Mouse (Mus musculus) lung, postnatal 25 days (tissue): ENCODE measurements around the gene Nsd2.
A peak's percentile ranks its signal among the peaks of the same experiment; 100 is the strongest.

ENCODE experiments used
- DNase-seq: peaks from one replicate; pipeline ENCODE4 v3.0.0; 2022; ENCODE audit warnings: low spot score

Gene Nsd2

DNA sequence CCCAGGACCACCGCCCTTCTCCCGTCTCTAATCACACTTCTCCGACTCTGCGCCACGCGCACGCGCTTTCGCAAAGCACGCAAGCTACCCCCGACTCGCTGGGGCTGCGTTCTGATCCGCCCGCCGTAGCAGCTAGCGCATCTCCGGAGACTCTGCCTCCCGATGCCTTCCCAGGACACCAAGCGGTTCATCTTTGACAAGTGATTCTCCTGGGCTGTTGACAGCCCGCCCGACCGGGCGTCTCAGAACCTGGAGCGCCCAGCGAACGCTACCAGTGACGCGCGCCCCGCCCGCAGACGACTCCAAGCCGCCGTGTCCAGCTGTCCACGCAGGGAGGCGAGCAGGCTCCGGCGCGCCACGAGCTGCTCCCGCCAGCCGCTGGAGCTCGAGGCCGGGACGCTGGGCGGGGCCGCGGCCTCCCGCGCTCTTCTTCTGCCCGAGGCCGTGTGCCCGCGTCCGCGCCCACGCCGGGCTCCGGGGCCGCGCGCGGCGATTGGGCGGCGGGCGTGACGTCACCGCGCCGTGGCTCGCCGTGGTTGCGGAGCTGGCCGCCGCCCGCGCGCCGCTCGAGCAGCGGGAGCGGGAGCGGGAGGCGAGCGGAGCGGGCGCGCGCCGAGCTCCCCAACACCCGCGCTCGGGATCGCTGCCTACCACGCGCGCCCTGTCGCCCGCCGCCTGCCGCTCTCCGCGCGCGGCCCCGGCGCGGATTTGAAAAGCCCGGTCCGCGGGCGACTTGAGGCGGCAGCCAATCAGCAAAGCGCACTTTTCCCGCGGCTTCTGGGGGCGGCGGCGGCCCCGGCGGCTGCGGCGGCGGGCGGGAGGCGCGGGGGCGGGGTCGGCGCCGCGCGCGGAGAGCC, at the start of gene Nsd2:
TSS of gene Nsd2 (plus strand) at position 850 of the 857 bp plus-strand sequence.
- DNase-seq = peak; percentile 85

GRCm38 (mm10) chr5:33777195-33777594, 43.3 kb upstream of the Nsd2 start:
- DNase-seq = no peak

DNA sequence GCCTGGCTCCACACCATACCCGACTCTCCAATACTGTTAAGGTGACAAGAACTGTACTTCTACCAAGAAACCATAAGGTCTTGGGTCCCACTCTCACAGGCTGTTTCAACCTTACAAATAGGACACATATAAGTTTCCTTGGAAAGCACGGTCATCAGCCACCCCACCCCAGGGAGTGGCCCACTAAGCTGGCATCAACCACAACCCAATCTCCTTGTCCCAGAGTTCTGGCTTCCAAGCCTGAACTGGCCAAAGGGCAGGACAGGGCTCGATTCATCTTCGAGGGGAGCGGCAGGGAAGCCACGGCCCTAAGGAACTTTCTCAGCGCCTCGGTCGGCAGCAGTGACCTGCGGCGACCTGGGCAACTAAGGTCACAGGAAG, 38.6 kb upstream of the Nsd2 start:
- no peak for DNase-seq

DNA sequence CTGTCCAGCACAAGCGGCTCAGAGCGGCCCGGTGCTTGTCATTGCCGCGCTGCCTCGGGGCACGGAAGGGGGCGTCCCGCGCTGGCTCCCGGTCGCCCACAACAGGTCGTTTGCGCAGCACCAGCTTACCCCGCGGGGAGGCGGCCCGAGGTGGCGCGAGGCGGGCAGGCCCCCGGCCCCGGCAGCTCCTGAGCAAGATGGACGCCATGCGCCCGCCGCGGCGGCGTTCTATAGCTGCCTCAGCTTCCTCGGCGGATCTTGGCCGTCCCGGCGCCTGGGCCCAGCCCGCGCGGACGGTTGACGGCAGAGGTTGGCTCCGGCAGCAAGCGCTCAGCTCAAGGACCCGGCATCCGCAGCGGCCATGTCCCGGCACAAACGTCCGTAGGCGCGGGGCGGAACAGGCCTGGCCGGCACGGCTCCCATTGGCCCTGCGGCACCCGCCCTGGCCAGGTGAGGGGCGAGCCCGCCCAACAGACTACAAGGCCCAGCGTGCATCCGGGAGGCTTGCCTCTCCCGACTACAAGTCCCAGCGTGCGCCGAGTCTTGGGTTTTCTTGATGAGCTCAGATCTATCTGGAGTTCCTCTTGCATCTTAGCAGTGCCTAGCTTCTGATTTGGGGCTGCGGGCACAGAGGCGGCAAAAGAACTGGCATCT, 38.1 kb upstream of the Nsd2 start, which contains the start of gene Letm1:
TSS of gene Letm1 (minus strand) at position 473 of the 654 bp plus-strand sequence.
- DNase-seq = peak; percentile 96

GRCm38 (mm10) chr5:33782999-33783390, 37.5 kb upstream of the Nsd2 start:
- no peak for DNase-seq

DNA sequence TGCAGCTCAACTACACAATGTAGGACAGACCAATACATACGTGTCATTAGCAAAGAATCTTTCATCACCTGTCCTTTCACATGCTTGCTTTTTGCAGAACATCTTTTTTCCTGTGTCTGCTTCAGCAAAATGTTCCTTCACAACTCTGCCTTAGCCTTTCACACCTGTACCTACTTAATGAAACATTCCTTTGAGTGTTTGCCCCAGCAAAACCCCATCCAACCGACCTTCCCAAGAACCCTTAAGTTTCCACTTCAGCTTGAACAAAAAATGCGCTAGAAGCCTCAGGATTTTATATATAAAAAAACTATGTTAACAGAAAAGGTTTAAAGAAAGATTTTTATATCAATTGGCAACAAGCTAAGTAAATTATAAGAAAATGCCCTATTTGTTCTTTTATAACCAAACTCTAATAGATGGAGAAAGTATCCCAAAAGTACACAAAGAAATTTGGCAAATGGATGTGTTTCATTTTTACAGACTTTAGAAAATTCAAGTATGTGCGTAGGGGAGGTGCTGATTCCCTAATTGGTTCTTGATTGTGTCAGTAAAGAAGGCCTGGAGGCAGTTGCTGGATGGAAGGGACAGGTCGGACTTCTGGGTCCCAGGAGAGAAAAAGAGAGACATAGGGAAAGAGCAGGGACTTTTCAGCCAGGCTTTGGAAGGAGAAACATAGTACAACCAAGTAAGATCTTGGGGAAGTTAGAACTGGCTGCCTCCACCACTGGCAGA, 28.4 kb upstream of the Nsd2 start:
- DNase-seq = no peak

GRCm38 (mm10) chr5:33803337-33803736, 17.2 kb upstream of the Nsd2 start:
- DNase-seq = no peak

- no peak for DNase-seq
Observed at GRCm38 (mm10) chr5:33811519-33811918, 9.0 kb upstream of the Nsd2 start.

DNA sequence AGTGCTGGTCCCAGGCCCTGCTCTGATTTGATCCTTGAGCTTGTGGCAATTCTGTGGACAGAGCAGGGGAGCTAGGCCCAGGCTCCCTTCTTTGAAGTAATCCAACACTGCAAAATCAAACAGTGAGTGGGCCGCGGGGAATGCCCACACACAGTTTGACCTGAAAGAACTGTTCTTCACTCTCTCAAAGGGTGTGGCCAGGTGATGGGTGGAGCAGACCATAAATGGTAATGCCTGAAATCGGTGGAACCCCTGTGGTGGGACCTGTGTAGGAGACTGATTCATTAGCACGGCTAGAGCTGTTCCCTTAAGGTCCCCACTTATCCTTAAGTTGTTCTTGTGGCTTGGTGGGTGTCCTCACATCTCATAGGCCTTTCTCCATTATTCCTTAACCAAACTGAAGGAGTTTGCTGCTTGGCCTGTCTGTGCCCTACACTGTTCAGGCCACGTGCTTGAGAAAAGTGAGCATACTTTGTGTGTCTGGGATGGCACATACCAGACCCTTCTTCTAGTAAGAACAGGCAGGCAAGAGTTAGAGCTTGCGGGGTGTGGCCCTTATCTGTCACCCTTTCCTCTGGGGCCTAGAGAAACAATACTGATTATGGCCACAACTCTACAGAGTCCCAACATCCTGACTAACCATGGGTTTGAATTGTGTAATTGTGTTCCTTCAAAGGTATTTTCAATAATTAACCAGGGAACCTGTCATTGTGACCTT, 4.4 kb upstream of the Nsd2 start:
- DNase-seq = no peak

DNA sequence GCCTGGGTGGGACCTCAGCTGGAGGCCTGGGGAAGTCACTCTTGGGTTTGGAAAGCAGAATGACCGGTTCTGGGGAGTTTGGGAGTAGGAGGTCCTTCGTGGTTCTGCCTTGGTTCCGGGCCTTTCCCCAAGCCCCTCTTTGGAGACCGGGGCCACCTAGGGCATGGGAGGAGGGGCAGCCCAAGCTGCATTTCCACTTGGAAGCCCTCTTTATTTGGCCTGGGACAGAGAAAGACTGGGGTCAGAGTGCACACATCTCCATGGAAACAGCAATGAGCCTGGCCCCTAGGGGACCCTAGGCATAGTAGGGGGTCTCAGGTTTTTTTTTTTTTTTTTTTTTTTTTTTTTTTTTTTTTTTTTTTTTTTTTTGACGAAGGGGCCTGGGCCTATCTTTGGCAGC, 2.4 kb upstream of the Nsd2 start:
- no peak for DNase-seq

DNA sequence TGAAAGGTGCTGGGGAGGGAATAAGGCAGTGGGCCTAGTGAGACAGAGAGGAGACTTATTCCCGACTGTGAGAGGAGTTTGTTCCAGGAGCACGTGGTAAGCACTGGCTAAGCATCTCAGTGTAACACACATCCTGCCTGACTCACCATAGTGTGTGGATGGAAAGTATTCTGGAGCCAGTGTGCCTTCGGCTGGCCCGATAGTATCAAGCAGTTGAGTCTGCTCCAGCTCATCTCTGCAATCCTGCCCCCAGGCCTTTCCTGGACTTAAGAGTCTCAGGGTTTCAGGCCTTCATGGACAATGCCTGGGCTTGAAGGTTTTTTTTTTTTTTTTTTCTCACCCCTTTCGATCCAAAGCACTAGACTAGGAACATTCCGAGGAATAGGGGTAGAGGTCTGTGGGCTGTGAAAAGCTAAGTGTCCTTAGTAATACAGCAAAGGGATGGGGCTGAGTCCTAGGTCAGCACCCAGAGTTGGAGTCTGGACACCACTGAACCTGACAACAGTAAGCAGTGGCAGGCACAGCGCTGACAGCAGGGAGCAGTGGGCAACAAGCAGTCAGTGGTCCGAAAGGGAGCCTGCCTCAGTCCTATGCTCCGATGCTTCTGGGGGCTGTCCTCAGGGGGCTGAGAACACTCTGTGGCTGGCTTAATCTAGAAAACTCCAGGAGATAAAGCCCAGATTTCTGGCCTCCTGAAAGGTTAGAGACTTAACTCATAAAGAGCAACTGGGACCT, 1.2 kb upstream of the Nsd2 start:
- no peak for DNase-seq

DNA sequence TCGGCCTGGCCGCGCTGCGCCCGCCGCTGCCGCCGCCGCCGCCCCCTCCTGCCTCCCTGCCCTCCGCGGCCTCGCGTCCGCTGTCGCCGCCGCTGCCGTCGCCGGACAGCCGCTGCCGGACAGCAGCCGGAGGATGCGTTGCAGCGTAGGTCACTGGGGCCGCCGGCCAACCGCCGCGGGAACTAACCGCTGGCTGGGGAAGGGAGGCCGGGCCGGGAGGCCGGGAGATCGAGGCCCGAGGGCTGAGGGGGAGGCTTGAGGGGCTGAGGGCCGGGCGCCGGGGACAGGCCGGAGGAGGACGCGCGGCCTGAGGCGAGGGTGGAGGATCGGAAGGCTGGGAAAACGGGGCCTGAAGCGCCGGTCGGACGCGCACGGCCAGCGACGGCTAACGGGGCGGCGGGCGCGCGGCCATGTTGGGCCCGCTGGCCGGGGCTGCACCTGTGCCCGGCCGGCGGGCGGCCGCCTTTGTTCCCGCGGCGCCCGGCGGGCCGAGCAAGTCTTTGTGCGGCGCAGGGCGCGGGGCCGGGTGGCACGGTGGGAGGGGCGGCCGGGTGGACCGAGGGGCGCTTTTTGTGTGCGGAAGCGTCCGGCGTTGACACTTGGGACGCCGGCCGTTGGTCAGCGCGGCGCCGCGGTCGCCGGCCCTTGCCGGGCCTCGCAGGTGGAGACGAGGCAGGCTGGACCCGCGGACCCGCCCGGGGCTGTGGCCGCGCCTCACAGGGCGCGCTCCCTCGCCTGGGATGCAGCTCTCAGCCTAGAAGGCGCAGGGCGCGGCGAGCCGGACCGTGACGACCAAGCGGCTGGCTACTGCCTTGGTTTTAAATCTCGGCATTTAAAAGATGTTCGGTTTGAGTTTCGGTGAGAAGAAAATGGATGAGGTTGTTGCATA, 452 bp downstream of the Nsd2 start:
- peak; percentile 23 for DNase-seq

GRCm38 (mm10) chr5:33821901-33822427, 1.4 kb downstream of the Nsd2 start:
- no peak for DNase-seq

DNA sequence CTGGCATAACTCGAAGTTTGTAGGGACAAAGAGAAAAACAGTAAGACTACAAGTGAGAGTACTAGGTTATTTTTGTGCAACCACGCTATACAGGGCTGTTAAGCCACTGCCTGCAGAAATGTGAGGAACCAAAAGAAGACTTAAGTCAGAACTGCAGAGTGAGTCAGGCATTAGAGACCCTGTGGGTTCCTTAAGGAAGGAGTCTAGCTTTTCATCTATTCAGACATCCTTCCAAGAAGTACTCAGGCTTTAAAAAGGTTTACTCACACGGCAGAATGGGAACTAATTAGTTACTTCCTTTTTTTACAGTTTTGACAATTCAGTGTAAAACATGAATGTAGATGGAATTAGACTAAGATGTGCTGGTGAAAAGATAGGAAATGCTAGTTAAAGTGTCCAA, 1.9 kb downstream of the Nsd2 start:
- DNase-seq = no peak

GRCm38 (mm10) chr5:33826001-33826400, 5.5 kb downstream of the Nsd2 start:
- DNase-seq = no peak

- DNase-seq = no peak
Observed at GRCm38 (mm10) chr5:33828107-33828506, 7.6 kb downstream of the Nsd2 start.

DNA sequence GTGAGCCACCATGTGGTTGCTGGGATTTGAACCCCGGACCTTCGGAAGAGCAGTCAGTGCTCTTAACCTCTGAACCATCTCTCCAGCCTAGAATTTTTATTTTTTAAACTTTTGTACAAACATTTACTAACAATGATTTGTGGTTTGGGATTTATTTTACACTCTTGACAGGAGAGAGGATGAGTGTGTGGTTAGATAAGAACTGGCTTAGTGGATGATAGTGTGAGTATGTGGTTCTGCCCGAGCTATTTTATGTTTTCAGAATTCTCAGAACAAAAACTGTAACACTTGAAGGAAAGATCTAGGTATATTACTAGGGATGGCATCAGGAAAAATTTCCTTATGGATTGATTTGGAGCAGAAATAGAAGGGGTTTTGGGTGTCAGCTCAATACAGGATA, 9.4 kb downstream of the Nsd2 start:
- no peak for DNase-seq

DNA sequence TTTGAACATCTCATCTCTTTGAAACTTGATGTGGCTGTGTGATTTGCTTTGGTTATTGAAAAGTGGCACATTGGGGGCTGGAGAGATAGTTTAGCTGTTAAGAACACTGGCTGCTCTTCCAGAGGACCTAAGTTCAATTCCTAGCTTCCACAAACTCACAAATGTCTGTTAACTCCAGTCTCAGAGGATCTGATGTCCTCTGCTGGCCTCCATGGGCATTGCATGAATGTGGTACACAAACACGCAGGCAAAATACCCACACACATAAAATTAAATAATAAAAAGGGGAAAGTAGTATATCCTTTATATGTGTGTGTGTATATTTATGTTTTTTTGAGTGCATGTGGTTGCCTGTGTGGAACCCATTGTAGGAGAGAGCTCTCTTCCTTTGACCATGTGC, 10.3 kb downstream of the Nsd2 start:
- no peak for DNase-seq

GRCm38 (mm10) chr5:33841331-33841730, 20.8 kb downstream of the Nsd2 start:
- no peak for DNase-seq

GRCm38 (mm10) chr5:33842549-33842948, 22.0 kb downstream of the Nsd2 start:
- DNase-seq = no peak
